In the genomic region with DNA sequence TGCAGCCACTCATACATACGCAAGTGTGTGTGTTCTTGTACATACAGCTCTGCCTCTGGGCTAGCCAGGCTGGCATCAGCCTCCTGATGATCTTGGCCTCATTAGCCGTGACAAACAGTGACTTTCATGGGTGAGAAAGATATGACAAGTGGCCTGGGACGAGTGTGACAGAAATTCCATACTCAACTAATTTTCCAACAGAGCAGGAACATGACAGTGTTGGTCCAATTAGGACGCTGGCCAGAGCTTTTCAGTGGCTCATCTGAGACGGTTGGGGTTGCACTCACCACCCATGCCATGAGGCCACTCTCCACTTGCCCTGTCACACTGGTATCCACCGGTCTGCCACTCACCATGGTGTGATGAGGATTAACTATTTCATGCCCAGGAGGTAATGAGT, we compare ENCODE assay signal across 18 mouse cellular contexts.
"Had no signal": no experiment of that assay in that cellular context is flagged by ENCODE, and none has a peak within 500 bp of the region (broad histone marks: within the 10 kb centered on the region; RNA-seq: fewer than 3 reads in every experiment).

No protein-coding gene starts in this region.

- H3K4me2 ChIP-seq: lung, embryonic 14.5 days; midbrain, embryonic 11.5 days; midbrain, embryonic 13.5 days; midbrain, embryonic 15.5 days; neural tube, embryonic 13.5 days; neural tube, embryonic 15.5 days had no signal

- H3K27me3 ChIP-seq: midbrain, embryonic 13.5 days; midbrain, embryonic 15.5 days; neural tube, embryonic 13.5 days; neural tube, embryonic 15.5 days had no signal

- H3K4me3 ChIP-seq: midbrain, embryonic 13.5 days; midbrain, embryonic 15.5 days; myocyte; neural tube, embryonic 13.5 days; neural tube, embryonic 15.5 days had no signal

- H3K9ac ChIP-seq: liver, embryonic 14.5 days; lung, embryonic 14.5 days; midbrain, embryonic 13.5 days; midbrain, embryonic 15.5 days; neural tube, embryonic 13.5 days; neural tube, embryonic 15.5 days had no signal

- H3K27ac ChIP-seq: liver, embryonic 14.5 days; midbrain, embryonic 13.5 days; midbrain, embryonic 15.5 days; neural tube, embryonic 13.5 days; neural tube, embryonic 15.5 days had no signal

- H3K9me3 ChIP-seq: midbrain, embryonic 13.5 days; midbrain, embryonic 15.5 days; neural tube, embryonic 13.5 days; neural tube, embryonic 15.5 days had no signal

- DNase-seq: lung, adult 18-20 months; lung, embryonic 14.5 days; lung, postnatal 10 days; lung, postnatal 4 days; right cerebral cortex, adult 18-20 months; right cerebral cortex, postnatal 25 days; right cerebral cortex, postnatal 4 days; spleen, adult 18-20 months; thymus, adult 18-20 months; thymus, postnatal 14 days; thymus, postnatal 36 days had no signal

- ATAC-seq: midbrain, embryonic 13.5 days; midbrain, embryonic 15.5 days had no signal

- H3K36me3 ChIP-seq: midbrain, embryonic 13.5 days; midbrain, embryonic 15.5 days; neural tube, embryonic 13.5 days; neural tube, embryonic 15.5 days had no signal
